Mouse (Mus musculus) gonadal fat pad, adult 2 months (tissue): Measurements from ENCODE around the gene Stag3. TPM values are rescaled to one million over a fixed set of nuclear protein-coding genes. Genes with fewer than 3 reads are reported as not detected.

Experiments used
- DNase-seq: peaks from one replicate; pipeline ENCODE4 v3.0.0-alpha.2; 2012; ENCODE audit warnings: low read depth
- polyA plus RNA-seq: library from polyadenylated mRNA; depleted of rRNA; stranded (reverse); fragments of >200 nt; gene quantifications from 2 replicates; pipeline ENCODE4 v1.2.3, GENCODE M21; 2012; rRNA removed

Gene Stag3
- polyA plus RNA-seq, 1 experiment, result 3.3 TPM

DNA sequence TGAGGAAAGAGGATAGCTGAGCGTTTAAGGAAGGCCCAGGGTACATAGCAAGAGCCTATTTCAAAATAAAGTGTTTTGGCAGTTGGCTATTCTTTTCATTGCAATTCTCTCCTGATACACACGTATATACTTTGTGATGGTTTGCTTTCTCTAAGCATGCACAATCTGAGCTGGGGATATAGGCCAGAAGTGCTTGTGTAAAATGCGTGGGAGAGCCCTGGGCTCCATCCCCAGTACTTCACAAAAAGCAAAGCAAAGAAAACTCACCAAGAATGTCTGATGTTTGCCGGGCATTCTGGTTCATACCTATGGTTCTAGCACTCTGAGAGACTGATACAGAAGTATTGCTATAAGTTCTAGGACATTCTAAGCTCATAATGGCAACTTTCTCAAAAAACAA, 11.1 kb upstream of the Stag3 start:
- no peak for DNase-seq

DNA sequence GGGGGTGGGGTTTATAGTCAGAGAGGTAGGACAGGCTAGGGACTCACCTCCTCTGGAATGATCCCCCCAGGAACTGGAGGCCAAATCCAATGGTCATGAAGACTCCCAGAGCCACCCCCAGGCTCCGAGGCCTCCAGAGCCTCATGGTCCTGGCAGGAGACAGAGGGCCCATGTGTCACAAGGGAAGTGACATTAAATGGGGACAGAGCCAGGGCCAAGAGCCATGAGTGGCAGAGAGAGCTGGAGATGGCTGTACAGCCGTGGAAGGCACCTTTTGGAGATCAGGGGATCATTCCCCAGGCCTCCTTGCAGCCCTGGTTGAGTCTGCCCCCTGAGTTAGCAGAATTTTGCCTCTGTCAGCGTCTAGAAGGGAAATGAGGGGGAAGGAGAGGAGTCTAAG, 8.8 kb upstream of the Stag3 start:
- DNase-seq, result no peak

DNA sequence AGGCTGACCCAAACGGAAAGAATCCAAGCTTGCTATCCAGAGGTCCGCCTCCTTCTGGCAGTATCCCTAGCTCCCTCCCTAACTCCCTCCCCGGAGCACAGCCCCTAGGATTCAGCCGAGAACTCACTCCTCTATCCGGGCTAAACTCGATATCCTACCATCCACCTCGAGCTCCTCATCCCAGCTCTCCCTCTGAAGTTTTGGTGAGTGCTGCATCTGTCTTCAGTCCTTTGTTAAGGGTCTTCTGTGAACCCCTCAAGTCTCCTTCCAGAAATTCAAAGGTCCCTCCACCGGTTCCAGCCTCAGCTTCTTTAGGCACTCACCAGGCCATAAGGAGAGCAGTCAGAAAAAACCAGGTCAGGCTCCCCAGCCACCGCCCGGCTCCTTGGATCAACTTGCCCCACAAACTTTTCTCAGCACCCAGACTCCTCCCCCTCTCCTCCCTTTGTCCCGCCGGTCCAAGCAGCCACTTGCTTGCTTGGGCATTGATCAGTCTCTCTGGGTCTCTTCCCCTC, 7.6 kb upstream of the Stag3 start, which contains the start of gene Gal3st4:
TSS of gene Gal3st4 (minus strand) at position 432 of the 515 bp plus-strand sequence.
- DNase-seq, result no peak

DNA sequence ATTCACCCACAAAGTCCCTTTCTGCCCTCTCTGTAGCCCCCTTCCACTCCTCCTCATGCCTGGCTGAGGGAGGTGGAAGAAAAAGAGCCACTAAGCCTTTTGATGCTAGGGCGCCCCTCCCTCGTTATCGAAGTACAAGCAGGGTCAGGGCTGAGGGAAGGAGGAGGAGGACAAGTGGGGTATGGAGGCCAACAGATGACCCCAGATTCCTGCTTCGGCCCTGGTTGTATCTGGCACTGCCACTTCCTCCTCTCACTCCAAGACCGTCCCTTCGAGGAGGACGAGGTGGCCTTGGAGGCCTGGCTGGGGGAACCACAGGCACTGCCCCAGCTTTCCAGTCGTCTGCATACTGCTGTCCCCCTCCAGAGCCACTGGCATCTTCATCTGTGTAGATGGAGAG, 5.9 kb upstream of the Stag3 start:
- DNase-seq, result no peak

DNA sequence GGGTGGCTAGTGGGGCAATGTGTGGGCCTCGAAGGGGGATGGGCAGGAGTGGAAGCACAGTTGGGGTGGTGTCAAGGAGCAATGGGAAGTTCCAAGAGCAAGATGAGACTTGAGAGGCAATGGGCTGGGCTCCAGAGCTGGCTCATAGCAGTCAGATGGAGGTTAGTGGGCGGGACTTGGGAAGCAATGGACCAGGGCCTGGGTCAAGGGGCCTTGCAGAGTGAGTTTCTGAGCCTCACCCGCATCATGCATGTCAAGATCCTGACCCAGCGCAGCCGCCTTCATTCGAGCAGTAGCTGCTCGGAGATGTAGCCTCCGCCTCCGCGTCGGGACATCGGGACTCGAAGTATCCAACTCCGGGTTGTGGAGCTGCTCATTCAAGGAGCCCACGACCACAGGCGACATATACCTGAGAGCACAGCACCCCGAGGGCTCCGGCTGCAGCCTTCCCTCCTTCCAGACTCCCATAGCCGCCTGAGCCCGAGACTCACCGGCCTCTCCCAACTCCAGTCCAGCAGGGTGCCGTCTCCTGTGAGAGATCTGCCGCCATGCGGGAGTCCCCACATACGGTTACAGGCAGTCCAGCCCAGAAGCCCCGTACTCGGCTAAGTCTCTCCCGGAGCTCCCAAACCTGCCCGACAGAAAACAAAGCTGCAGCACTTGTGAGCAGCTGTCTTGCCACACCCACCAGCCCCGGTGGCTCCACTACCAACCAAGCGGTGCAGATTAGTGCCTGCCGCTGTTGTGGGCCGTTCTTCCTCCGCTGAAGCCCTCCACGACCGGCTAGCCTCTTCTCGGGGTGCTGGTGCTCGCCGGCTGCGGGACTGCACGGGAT, 4.6 kb upstream of the Stag3 start:
- no peak for DNase-seq

DNA sequence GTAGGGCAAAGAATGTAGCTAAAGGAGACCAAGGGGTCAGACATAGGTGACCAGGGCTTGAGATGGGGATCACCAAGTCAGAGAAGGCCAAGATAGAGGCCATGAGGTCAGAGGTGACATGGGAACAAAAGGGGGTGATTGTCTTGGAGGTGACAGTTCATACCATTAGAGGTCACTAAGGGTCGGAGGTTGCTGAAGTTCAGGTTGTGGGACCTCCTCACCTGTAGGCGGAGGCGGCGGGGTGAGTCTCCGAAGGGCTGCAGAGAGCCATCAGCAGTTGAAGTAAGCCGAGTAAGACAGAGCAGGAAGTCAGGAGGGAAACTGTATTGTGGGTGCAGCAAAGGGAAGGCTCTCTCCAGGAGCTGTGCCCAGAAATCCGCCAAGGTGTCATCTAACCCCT, 2.0 kb upstream of the Stag3 start:
- DNase-seq, result no peak

DNA sequence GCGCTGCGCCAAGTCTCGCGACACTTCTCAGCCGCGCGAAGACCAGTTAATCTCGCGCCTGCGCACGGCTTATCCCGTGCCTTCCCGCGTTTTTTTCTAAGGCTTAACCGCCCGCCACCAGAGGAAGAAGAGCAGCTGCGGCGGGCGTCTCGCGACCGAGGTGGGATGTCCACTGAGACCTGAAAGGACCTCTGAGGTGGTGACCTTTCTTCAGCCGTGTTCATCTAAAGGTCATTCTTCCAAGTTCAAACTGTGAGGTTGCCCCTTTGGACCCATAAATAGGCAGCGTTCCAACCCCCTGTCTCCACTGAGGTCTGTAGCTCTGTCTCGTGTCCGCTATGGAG, 357 bp downstream of the Stag3 start:
- DNase-seq, result no peak

DNA sequence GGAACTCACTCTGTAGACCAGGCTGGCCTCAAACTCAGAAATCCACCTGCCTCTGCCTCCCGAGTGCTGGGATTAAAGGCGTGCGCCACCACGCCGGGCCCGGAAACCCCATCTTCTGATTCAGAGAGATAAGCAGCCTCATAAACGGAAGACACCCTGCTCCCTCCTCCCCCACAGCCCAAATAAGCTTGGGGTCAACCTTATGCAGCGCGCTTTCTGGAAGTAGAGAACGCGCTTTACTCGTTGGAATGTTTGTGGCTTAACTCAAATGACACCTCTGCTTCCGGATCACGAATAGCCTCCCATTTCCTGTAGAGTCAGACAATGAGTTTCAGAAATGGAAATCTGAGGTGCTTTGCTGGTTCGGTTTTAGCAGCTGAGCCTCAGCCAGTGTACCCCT, 789 bp downstream of the Stag3 start:
- DNase-seq, result no peak

DNA sequence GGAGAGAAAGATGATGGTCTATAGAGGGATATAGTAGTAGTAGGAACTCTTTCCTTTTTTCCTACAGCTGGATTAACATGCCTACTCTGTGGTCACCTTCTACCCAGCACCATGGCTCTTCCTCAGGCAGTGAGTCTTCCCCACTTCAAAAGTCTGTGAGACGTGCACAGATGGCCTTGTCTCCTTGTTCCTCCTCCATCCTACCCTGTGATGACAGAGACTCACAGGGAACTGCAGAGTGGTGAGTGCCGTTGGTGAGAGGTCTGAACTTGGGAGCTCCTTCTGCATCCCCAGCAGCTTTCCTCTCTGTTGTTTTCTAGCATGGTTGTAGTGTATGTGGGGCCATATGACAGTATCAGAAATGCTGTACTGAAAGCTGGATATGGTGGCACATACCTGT, 1.8 kb downstream of the Stag3 start:
- no peak for DNase-seq

DNA sequence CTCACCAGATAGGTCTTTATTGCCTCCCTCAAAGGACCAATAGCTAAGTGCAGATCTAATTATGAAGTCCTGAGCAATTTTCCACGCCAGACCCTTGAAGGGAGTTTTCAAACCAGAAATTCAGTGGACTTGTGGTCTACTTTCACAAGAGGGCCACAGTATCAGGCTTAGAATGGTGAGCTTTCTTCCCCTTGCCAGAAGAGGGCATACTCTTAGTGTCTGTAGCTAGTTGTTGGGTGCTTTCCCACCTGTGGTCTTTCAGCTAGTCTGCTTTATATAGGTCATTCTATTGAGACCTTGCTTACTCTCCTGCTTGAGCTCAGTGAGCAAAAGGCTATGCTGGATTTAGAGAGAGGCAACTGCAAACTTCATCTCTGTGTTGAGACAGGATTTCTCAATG, 3.5 kb downstream of the Stag3 start:
- DNase-seq, result no peak

DNA sequence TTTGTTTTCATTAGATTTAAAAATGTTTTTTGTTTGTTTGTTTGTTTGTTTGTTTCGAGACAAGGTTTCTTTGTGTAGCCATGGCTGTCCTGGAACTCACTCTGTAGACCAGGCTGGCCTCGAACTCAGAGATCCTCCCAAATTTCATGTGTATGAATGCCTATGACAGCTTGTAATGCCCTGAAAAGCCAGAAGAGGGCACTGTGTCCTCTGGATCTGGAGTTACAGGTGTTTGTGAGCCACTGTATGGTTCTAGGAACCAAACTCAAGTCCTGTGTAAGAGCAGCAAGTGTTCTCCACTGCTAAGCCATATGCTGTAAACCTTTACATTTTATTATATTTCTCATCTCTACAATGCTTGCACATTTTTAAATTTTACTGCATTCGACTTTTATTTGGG, 7.8 kb downstream of the Stag3 start:
- no peak for DNase-seq

DNA sequence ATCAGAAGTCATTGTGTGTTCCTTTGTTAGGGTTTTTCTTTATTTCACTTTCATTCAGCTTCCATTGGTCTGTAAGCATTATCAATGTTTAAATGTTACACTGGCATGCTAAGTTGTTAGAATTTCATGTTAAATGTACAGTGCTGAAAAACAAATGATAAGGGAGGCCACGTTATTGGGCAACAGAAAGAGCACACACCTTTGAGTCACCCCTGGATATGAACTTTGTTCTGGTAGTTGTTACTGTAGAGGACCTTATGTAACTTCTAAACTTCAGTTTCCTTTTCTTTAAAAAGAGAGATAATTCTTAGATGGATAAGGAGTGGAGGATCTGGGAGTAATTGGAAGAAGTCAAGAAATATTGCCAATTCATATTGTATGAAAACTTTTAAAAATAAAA, 11.6 kb downstream of the Stag3 start:
- no peak for DNase-seq

DNA sequence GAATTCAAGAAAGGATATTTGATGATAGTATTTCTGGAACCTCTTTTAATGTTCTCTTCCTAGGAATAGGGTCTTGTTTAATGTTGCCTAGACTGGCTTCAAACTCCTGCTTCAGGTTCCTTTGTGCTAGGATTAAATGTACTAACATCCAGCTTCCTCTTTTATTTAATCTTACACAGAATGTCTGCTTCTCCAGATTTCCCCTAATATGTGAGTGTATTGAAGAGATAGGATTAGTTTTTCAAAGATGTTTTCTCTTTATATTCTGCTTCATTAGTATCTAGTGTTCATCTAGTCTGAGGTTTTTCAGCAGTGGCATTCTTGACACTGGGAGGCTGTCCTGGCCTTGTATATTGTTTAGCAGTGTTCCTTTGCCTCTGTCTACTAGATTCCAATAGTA, 14.1 kb downstream of the Stag3 start:
- DNase-seq, result no peak

DNA sequence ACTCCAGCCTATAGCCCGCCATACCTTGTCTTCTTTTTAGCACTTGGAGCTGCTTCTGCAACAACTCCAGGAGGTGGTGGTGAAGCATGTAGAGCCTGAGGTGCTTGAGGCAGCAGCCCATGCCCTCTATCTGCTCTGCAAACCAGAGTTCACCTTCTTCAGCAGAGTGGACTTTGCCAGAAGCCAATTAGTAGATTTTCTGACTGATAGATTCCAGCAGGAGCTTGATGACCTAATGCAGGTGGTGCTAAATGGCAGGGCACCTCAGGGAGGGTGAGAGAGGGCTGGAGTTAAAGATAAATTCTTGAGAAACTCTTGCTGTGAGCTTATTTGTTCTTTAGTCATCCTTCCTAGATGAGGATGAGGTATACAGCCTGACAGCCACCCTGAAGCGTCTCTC, 19.6 kb downstream of the Stag3 start:
- DNase-seq, result no peak

DNA sequence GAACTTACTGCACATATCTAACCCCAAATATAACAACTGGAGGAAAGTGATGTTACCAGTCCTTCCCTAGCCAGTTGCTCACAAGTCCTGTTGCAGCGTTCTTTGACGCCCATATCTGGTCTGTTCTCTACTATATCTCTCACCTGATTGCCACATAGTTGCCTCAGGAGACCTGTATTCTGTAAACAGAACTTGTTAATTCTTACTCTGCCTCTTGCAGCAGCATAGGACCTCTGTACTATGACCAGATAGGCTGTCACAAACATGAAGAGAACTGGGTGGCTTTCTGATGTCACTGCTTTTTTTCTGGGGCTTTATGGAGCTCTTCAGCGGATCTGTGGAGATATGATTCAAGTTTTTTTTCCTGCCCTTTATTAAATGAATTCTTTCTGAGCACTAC, 32.8 kb downstream of the Stag3 start:
- no peak for DNase-seq

DNA sequence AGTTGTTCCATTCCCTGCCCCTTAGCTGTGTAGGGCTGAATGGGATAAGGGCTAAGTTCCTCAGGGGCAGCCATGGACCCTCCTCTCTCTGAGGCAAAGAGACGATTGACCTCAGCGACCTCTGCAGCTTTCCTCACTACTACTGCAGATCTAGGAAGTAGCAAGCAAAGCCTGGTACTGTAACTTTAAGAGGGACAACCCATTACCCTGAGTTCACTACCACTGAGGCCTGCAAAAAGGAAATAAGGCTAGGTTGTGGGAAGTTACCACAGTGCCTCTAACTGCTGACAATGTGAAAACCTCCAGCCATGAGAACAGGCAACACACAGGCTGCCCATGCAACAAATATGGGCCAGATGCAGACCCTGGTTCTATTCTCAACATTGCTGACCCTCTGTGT, 61.6 kb downstream of the Stag3 start, which contains the start of gene Pvrig:
TSS of gene Pvrig (plus strand) at position 301 of the 400 bp plus-strand sequence.
- DNase-seq, result no peak

DNA sequence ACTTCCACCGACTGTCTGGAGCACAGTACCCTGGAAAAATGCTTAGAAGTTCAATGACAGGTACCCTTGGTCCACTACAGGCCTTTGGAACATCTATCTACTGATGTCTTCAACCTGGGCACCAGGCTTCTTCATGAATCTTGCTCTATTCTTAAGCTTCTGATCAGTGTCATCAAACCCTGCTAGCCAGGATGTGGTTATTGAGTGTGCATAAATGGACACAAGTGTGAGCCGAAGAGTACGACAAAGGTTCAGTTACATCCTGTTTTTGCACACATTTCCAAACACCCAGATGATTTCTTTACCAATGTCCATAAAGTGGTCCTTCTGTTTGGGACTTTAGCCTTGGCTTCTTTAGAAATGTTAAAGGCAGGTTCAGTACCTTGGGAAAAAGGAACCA, 63.2 kb downstream of the Stag3 start:
- no peak for DNase-seq

Other genes with a start within 250 kb of the Stag3 start
- gene Smok3c, start 227.0 kb upstream of the Stag3 start, polyA plus RNA-seq, result not detected in 2 replicates
- gene Zkscan1, start 195.2 kb upstream of the Stag3 start, polyA plus RNA-seq, result 6.3 and 8.7 TPM in 2 replicates
- 9.2 and 11.2 TPM in 2 replicates for gene Zscan21, start 163.3 kb upstream of the Stag3 start, polyA plus RNA-seq
- 2.6 and 2.7 TPM in 2 replicates for gene Zfp113, start 124.5 kb upstream of the Stag3 start, polyA plus RNA-seq
- 107 and 138 TPM in 2 replicates for gene Cops6, start 119.2 kb upstream of the Stag3 start, polyA plus RNA-seq
- 30.9 and 49.3 TPM in 2 replicates for gene Ap4m1, start 108.2 kb upstream of the Stag3 start, polyA plus RNA-seq
- gene Mcm7, start 107.8 kb upstream of the Stag3 start, polyA plus RNA-seq, result 20.9 and 24.1 TPM in 2 replicates
- 50.6 and 54.9 TPM in 2 replicates for gene Taf6, start 92.8 kb upstream of the Stag3 start, polyA plus RNA-seq
- gene Cnpy4, start 92.8 kb upstream of the Stag3 start, polyA plus RNA-seq, result 5.0 and 7.1 TPM in 2 replicates
- gene Mblac1, start 85.9 kb upstream of the Stag3 start, polyA plus RNA-seq, result 7.8 and 8.5 TPM in 2 replicates
- 18.5 and 23.8 TPM in 2 replicates for gene Nxpe5, start 54.3 kb upstream of the Stag3 start, polyA plus RNA-seq
- gene Lamtor4, start 24.8 kb upstream of the Stag3 start, polyA plus RNA-seq, result 364 and 368 TPM in 2 replicates
- 74.6 and 89.5 TPM in 2 replicates for gene BC037034, start 16.2 kb upstream of the Stag3 start, polyA plus RNA-seq
- gene Gal3st4, start 7.4 kb upstream of the Stag3 start, polyA plus RNA-seq, result 29.7 and 43.1 TPM in 2 replicates
- gene Gm43720, start 282 bp upstream of the Stag3 start, polyA plus RNA-seq, result 0.16 and 0.48 TPM in 2 replicates
- gene Gpc2, start 235 bp upstream of the Stag3 start, polyA plus RNA-seq, result 11.8 and 13.4 TPM in 2 replicates
- gene Pvrig, start 61.7 kb downstream of the Stag3 start, polyA plus RNA-seq, result 0.23 and 0.46 TPM in 2 replicates
- 4.1 and 7.0 TPM in 2 replicates for gene Zfp157, start 161.2 kb downstream of the Stag3 start, polyA plus RNA-seq